Mouse (Mus musculus) heart, postnatal 36 days (tissue): Measurements from ENCODE around the gene Pla2g4a. TPM values are rescaled to one million over a fixed set of nuclear protein-coding genes. Genes with fewer than 3 reads are reported as not detected.
A peak's percentile ranks its signal among the peaks of the same experiment; 100 is the strongest.

ENCODE experiments used
- DNase-seq, 2 experiments: peaks; one replicate each; pipeline ENCODE4 v3.0.0; 2021 to 2022
- intact Hi-C: fragments of 180-260 bp; cut with DNase I; formaldehyde crosslinking; loops from one replicate; pipeline ENCODE4 v1.15.1; 2025
- total RNA-seq, 2 experiments: library from RNA; stranded (reverse); gene quantifications; 2 replicates each; pipeline ENCODE4 v1.2.3; 2021

Pla2g4a gene
- total RNA-seq, 2 experiments from 2014 or later, result 2.5 to 3.6 TPM

DNA sequence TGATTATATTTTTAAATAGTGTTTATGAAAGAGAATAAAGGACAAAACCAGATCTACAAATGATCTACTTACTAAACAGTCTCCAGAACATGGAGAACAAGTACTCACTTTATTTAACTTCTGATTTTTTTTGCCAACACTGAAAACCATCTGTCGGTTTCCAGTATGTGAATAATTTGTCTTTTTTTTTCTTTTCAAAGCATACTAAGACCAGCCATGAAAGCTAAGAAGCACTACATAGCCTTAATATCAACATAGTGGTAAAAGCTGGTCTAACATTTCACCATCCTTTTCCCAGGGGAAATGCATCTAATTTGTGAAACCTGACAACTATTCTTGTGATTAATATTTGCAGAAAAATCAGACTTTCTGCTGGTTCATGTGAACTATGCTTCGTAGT lies 99.5 kb downstream of the Pla2g4a start:
- no peak for DNase-seq
- intact Hi-C loops, result no loop called here

DNA sequence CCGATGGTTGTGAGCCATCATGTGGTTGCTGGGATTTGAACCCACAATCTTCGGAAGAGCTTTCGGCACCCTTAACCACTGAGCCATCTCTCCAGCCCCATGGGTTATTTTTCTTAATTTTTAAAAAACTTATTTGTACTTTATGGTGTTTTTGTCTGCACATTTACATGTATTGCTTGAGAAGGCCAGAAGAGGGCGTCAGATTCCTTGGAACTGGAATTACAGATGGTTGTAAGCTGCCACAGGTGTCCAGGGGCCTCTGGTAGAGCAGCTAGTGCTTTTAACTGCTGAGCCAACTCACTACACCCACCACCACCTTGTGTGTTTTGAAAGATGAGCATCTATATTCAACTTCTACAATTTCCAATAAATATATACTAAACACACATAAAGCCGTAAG lies 102.4 kb downstream of the Pla2g4a start:
- no peak for DNase-seq
- intact Hi-C loops, result no loop called here

DNA sequence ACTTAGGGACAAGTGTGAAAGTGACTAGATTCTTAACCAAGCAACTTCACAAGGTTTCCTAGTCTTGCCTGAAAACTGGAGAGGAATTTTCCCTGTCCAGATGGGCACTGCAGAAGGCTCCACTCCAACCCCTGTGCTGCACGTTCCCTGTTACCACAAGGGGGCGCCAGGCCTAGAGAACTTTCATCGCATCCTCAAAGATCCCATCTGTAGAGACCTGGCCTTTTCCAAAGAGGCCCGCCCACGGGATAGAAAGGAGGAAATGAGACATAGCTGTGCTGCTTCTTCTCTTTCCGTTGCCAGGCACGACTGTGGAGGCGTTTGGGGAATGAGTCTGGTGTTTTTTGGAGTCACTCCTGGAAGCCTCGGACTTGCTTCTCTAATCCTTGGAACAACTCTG lies 104.4 kb downstream of the Pla2g4a start:
- intact Hi-C loops, result no loop called here
- peak; percentile 71 to 77 for DNase-seq

DNA sequence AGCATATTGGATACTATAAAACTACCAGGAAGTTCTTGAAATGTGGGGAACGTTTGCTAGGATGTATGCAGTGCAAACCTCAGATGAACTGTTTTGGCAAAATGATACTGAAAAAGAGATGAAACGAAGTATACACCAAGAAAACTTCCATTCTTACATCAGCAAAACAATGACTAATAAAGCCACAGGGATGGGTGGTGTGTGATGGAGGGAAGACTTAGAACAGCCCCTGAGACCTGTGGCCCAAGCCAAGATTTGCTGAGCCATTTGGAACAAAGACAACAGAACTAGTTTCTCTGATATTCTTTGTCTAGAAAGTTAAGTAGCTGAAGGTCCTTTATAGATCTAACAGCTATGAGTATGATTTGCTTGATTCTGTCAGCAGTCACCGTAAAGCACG lies 105.5 kb downstream of the Pla2g4a start:
- intact Hi-C loops, result no loop called here
- DNase-seq, result peak in 1 of 2 experiments; percentile 13

DNA sequence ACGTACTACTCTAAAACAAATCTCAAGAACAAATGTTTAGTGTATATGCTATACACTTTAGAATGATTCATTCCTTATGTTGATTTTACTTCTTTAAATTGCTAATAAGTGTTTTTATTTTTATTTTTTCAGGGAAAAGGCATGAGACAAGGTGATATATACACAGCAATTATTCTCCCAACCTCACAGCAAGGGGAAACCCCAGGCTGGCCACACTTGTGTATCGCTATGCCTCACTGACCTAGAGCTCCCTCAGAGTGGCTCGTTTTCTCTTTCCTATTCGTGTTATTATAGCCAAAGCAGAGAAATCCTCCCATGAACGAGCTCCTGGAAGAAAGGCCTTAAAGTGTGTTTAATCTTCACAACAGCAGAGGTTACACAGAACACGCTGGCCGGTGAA lies 106.2 kb downstream of the Pla2g4a start:
- intact Hi-C loops, result no loop called here
- DNase-seq, result no peak

DNA sequence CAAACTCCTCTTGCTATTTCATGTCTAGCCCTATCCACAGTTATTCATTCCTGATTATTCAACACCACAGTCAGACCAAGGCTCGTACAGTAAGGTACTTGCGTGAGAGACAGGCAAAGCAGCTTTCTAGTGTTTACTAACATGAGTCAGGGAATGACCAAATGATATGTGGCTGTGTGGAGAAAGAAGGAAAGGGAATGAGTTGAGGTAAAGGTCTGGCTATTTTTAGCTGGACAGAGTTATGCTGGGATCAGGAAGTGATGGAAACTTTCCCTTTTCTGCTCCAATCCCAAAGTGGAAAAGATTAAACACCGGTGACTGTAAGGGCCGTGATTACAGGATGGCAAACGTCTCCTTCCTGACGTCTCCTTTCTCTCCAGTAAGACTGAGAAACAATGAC lies 114.4 kb downstream of the Pla2g4a start:
- DNase-seq, result no peak
- intact Hi-C loops, result no loop called here

DNA sequence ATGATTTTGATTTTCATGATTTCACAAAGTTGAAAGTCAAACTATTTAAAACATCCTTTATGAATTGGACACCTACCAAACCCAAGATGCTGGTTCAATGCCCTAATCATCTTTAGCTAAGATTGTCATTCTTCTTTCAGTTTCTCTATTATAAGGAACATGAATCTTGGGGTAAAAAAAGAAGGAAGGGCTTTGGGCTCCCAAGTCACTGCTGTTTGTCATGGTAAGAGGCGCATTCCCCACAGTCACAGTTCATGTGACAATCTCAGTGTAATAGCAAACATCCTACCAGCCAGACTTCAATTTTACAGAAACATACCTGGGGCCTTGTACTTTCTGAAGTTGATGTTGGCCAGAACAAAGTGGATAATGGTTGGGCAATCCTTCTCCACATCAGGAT lies 119.2 kb downstream of the Pla2g4a start:
- intact Hi-C loops, result no loop called here
- DNase-seq, result no peak

DNA sequence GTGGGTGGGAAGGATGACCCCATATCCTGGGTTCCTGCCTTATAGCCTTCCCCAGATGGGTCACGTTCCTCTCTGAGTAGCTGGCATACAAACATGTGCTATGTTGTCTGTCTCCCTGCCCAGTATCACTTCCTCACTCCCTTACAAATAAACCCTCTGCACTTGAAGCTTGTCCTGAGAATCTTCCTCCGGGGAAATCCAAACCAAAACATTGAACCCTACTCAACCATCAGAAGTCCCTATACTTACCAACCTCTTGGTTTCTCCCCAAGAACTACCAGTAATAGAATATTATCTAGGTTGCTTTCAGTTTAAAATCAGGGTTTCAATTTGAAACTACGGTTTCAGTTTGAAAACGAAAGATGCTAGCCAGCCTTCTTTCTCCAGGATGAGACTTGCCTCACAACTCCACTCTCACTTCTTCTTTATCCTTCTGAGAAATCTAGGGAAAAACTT lies 120.1 kb downstream of the Pla2g4a start:
- intact Hi-C loops, result no loop called here
- no peak for DNase-seq

DNA sequence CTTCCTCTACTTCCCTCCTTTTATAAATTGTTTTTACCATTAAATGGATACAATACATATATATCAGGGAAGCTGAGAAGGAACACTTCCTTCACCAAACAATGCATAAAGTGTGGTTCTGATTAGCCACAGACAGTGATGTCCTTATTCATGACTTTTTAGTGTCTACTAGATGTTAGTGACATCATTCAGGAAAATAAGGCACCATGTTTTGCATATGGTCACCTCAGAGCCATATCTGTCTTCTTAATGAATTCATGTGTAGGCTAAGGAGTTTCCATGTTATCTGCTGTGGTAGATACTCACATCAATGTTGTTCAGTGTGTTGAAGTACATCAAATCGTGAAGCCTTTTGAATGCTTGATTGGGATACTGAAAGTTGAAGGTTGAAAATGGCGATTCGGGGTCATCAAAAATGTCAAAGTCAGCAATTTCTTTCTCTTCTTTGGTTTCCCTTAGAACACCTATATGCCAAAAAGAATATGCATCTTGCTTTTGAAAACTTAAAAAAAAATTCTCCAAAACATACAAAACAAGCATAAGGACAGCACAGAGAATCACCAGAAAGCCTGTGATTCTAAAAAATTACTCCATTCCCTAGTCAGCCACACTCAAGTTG lies 120.7 kb downstream of the Pla2g4a start:
- no peak for DNase-seq
- intact Hi-C loops, result no loop called here

DNA sequence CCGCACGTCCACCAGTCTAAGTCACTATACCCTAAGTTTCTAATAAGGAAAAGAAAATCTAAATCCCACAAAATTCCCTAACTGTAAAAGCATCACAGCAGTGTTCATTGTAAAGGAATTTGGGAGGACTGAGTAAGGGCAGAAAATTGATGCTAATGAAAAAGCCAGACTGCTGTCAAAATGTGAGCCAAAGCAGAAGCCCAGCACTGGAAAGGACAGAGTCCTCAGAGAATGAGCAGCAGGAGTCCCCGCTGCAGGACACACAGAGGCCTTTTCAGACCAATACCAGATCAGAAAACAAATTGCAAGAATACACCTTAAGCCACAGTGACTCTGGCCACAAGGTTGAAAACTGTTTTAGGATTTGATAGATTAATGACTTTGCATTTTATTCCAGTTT lies 124.6 kb downstream of the Pla2g4a start:
- no peak for DNase-seq
- intact Hi-C loops, result loop anchor here (5.0 kb wide), 1 partner anchor 266 kb away; the partner anchor contains the start of gene Ptgs2

DNA sequence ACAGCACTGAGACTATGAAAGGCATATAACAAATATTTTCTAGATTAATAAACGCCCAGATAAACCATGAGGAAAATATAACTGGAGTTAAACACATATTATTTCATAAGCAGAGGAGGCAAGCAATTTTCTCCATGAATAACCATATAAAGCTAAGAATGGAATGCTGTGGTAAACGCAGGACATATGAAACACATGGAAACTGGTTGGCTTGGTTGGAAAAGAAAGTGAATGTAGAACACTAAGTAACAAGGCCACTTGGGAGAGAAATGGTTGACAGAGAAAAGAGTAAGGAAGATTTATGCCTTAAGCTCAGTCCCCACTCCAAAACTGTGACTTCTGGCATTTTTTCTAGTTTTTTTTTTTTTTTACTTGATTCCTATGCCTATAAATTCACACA lies 127.2 kb downstream of the Pla2g4a start:
- DNase-seq, result no peak
- intact Hi-C loops, result loop anchor here (1.0 to 5.0 kb wide), 3 partner anchors 429 to 538 kb away; no protein-coding TSS in a partner anchor

DNA sequence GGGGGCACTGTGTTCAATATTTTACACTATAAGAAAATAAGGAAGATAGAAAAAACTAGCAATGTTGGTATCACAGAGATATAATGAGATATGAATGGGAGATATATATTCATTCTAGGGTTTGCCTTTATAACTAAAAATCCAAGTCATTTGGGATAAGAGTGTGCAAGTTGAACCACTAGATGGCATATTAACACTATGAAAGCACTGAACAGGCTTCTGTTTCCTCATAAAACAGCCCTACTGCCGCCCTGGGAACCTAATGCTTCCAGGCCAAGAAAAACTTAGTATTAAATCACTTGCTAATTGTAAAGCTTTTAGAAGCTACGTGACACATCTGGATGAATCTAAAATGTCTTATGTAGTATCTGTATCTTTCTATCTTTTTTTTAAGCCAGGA lies 128.1 kb downstream of the Pla2g4a start:
- no peak for DNase-seq
- intact Hi-C loops, result loop anchor here (1.0 to 5.0 kb wide), 3 partner anchors 430 to 539 kb away; no protein-coding TSS in a partner anchor

DNA sequence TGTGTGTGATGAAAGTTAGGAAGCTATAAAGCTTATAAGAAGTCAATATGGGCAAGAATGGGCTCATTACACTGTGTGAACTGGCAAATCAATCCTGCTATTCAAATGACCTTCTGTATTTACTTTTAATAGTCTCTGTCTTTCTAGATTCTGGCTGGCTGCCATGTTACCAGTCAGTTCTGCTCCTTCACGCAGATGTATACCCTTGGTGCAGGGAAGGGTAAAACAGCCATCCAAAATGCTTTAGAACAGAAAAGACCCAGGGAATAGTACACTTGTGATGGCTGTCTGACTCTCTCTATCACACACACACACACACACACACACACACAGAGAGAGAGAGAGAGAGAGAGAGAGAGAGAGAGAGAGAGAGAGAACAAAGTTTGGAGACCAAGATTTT lies 128.6 kb downstream of the Pla2g4a start:
- DNase-seq, result no peak

DNA sequence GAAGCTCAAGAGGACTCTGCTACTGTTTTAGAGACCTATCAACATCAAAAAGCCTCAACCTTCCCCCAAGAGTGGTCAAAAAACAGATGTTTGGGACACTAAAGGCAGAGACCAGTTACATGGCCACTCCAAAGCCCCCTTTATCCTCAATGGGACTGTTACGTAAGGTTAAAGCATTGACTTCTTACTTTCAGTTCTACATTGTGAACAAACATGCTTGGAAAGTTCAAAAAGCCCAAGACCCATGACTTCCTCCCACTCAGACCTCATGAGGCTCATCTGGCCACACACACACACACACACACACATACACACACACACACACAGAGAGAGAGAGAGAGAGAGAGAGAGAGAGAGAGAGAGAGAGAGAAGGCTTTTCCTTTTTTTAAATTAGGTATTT lies 130.0 kb downstream of the Pla2g4a start:
- intact Hi-C loops, result loop anchor here (5.0 kb wide), 1 partner anchor 541 kb away; no protein-coding TSS in a partner anchor
- DNase-seq, result no peak

More for the DNA sequence above, 128.6 kb downstream of the Pla2g4a start:
- intact Hi-C loops, result loop anchor here (2.0 to 5.0 kb wide), 2 partner anchors 430 to 540 kb away; no protein-coding TSS in a partner anchor

DNA sequence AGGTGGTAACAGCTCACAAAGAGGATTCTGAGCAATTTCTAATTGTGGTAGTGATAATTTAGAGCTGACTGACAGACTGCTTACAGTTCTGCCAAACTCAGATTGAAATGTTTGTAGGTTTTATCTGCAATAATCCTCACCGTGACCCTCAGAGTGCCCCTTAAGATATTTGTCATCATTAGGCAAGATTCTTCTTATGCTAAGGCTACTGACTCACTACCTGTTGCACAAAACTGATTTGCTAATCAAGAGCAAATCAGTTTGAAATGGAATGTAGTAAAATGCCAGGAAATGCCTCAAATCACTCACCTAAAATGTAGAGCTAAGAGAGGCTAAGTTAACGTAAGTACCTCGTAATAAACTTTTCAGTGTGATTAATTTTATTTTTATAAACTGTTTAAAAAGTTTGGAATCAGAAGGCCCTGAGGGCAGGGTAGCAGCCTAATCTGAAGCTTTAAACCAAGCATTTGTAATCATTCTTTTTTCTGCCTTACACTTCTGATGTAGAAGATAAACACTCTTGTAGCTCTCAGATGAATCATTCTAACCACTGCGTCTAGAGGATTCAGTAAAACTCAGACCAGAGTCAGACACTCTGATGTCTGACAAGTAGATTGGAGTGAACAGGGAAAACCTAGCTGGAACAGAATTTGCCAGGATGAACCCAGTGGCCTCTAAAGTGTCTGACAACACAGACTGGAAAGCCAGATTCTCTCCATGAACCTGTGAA lies 147.3 kb downstream of the Pla2g4a start:
- intact Hi-C loops, result no loop called here
- DNase-seq, result no peak

DNA sequence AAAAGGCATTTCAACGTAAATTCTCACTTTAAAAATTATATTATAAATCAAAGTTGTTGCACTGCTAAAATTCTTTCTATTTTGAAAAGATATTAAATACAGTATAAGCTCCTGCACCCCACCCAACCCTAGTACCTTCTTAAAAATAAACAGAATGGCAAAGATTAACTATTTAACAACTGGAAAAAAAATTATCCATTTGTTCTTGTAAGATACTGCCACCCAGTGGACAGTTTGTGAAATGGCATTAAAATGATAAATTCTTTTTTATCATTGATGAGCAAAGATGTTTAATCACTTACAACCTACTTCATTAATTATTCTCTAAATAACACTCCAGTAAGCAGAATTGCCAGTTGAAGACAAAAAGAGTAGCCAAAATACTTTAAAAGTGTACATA lies 151.6 kb downstream of the Pla2g4a start:
- intact Hi-C loops, result no loop called here
- no peak for DNase-seq

Other genes with a start within 250 kb of the Pla2g4a start
- under 1 TPM; 0.64 to 0.81 TPM for gene Ptgs2, start 138.7 kb upstream of the Pla2g4a start, total RNA-seq